Mouse (Mus musculus) adrenal gland, postnatal 36 days (tissue): ENCODE measurements around the gene Rapgefl1. TPM values are rescaled to one million over a fixed set of nuclear protein-coding genes. Genes with fewer than 3 reads are reported as not detected.

Experiments
- DNase-seq, 2 experiments: peaks; one replicate each; pipeline ENCODE4 v3.0.0; 2021; ENCODE audit warnings: mixed read lengths in 1 of 2
- total RNA-seq, 2 experiments: library from RNA; stranded (reverse); gene quantifications; 2 replicates each; pipeline ENCODE4 v1.2.3; 2021

Rapgefl1 gene
- total RNA-seq, 2 experiments from 2014 or later = 0.46 to 0.69 TPM

GRCm38 (mm10) chr11:98858759-98859731 lies 22.5 kb downstream of the Rapgefl1 start:
- peak; percentile 87 to 90 for DNase-seq

- peak; percentile 97 to 98 for DNase-seq
These were observed 26.6 kb downstream of the Rapgefl1 start, which contains the start of gene Wipf2 for GRCm38 (mm10) chr11:98863028-98863750. Gene Wipf2 (plus strand): TSS chr11:98863638.

GRCm38 (mm10) chr11:98863751-98864429 lies 27.3 kb downstream of the Rapgefl1 start:
- peak in 1 of 2 experiments; percentile 64 for DNase-seq

- no peak for DNase-seq
These were observed 30.7 kb downstream of the Rapgefl1 start for GRCm38 (mm10) chr11:98867293-98867692.

- peak in 1 of 2 experiments; percentile 22 for DNase-seq
These were observed 33.3 kb downstream of the Rapgefl1 start for GRCm38 (mm10) chr11:98869906-98870305.

- no peak for DNase-seq
These were observed 34.2 kb downstream of the Rapgefl1 start for GRCm38 (mm10) chr11:98870791-98871190.

- no peak for DNase-seq
These were observed 34.8 kb downstream of the Rapgefl1 start for GRCm38 (mm10) chr11:98871416-98871815.

- DNase-seq = peak in 1 of 2 experiments; percentile 14
These were observed 35.5 kb downstream of the Rapgefl1 start for GRCm38 (mm10) chr11:98872040-98872439.

GRCm38 (mm10) chr11:98873900-98874299 lies 37.3 kb downstream of the Rapgefl1 start:
- DNase-seq = no peak

GRCm38 (mm10) chr11:98877001-98877400 lies 40.4 kb downstream of the Rapgefl1 start:
- no peak for DNase-seq

- no peak for DNase-seq
These were observed 51.1 kb downstream of the Rapgefl1 start for GRCm38 (mm10) chr11:98887703-98888102.

GRCm38 (mm10) chr11:98889077-98889476 lies 52.5 kb downstream of the Rapgefl1 start:
- no peak for DNase-seq

GRCm38 (mm10) chr11:98889977-98890376 lies 53.4 kb downstream of the Rapgefl1 start:
- no peak for DNase-seq

- DNase-seq = no peak
These were observed 55.8 kb downstream of the Rapgefl1 start for GRCm38 (mm10) chr11:98892426-98892825.

- DNase-seq = no peak
These were observed 64.0 kb downstream of the Rapgefl1 start for GRCm38 (mm10) chr11:98900529-98901125.

- no peak for DNase-seq
These were observed 66.1 kb downstream of the Rapgefl1 start for GRCm38 (mm10) chr11:98902621-98903245.

Other genes starting within 250 kb of the Rapgefl1 start
- gene Ormdl3, start 249.4 kb upstream of the Rapgefl1 start, total RNA-seq = 100 to 1,000 TPM; 133 to 139 TPM
- not detected for gene Lrrc3c, start 238.5 kb upstream of the Rapgefl1 start, total RNA-seq
- gene Gm12355, start 211.1 kb upstream of the Rapgefl1 start, total RNA-seq = 10 to 100 TPM; 13.9 to 15.3 TPM
- 10 to 100 TPM; 12.9 to 17.0 TPM for gene Gsdma3, start 210.4 kb upstream of the Rapgefl1 start, total RNA-seq
- under 1 TPM; 0.43 to 0.76 TPM for gene Gsdma2, start 190.0 kb upstream of the Rapgefl1 start, total RNA-seq
- gene Gsdma, start 172.4 kb upstream of the Rapgefl1 start, total RNA-seq = not detected
- 100 to 1,000 TPM; 124 to 128 TPM for gene Psmd3, start 154.2 kb upstream of the Rapgefl1 start, total RNA-seq
- not detected for gene Csf3, start 135.5 kb upstream of the Rapgefl1 start, total RNA-seq
- gene Med24, start 107.3 kb upstream of the Rapgefl1 start, total RNA-seq = 10 to 100 TPM; 46.9 to 52.0 TPM
- 10 to 100 TPM; 69.2 to 91.7 TPM for gene Thra, start 96.1 kb upstream of the Rapgefl1 start, total RNA-seq
- gene Nr1d1, start 61.5 kb upstream of the Rapgefl1 start, total RNA-seq = 100 to 1,000 TPM; 116 to 171 TPM
- 100 to 1,000 TPM in 1 of 2 experiments, 10 to 100 TPM in 1; 94.2 to 106 TPM for gene Msl1, start 41.3 kb upstream of the Rapgefl1 start, total RNA-seq
- 10 to 100 TPM; 29.6 to 34.3 TPM for gene Casc3, start 31.9 kb upstream of the Rapgefl1 start, total RNA-seq
- 10 to 100 TPM; 19.8 to 21.1 TPM for gene Wipf2, start 26.9 kb downstream of the Rapgefl1 start, total RNA-seq
- gene Cdc6, start 71.0 kb downstream of the Rapgefl1 start, total RNA-seq = 1 to 10 TPM in 1 of 2 experiments, under 1 TPM in 1; 0.89 to 1.5 TPM
- gene Rara, start 91.0 kb downstream of the Rapgefl1 start, total RNA-seq = 10 to 100 TPM; 20.0 to 24.5 TPM
- gene Gjd3, start 146.2 kb downstream of the Rapgefl1 start, total RNA-seq = not detected
- 10 to 100 TPM; 15.4 to 20.5 TPM for gene Top2a, start 187.4 kb downstream of the Rapgefl1 start, total RNA-seq
- gene Igfbp4, start 204.5 kb downstream of the Rapgefl1 start, total RNA-seq = 10 to 100 TPM; 82.3 to 97.6 TPM